Mouse (Mus musculus) layer of hippocampus, adult 11-12 months (tissue): ENCODE measurements around the gene Rnf20.

ENCODE experiments used
- DNase-seq: peaks from one replicate; pipeline ENCODE4 v3.0.0; 2022; ENCODE audit warnings: low spot score

The Rnf20 gene

DNA sequence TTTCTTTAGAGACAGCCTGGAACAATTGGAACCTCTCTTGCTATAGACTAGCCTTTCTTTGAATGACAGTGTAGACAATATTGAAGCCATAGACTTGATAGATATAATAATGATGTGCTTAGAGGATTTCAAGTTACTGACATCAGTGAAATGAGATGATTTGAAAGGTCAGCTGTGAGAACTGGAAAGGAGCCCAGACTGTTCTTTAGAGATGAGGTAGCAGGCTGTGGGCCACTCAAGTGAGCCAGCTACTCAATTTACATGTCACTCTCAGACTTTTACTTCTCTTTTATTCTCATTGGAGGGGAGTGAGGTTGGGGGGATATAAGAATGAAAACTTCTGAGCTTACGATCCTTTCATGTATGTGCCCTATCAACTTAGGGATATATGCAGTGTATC is 27.6 kb downstream of the Rnf20 start:
- no peak for DNase-seq

- DNase-seq, result no peak
Measured at GRCm38 (mm10) chr4:49661664-49662063, 29.9 kb downstream of the Rnf20 start.

- no peak for DNase-seq
Measured at GRCm38 (mm10) chr4:49662231-49662630, 30.4 kb downstream of the Rnf20 start.

GRCm38 (mm10) chr4:49664850-49665249 is 33.0 kb downstream of the Rnf20 start:
- no peak for DNase-seq

GRCm38 (mm10) chr4:49676071-49676470 is 44.3 kb downstream of the Rnf20 start:
- no peak for DNase-seq

DNA sequence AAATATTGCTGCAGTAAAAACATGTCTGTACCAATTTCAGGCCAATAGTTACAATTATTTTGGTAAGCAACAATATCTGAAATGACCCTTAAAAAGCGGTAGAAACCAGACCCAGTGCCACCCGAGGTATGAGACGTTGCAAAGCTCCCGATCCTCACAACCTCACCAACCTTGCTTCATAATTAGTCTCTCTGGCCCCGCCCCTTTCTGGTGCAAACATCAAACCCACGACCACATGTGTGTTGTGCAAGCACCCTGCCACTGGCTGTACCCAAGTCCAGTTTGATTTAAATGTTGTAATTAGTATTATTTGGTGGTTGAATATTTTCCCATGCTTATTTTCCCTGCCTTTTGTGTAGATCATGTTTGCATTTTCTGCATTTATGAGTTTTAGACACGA is 45.0 kb downstream of the Rnf20 start:
- no peak for DNase-seq

GRCm38 (mm10) chr4:49680171-49680875 is 48.5 kb downstream of the Rnf20 start:
- DNase-seq, result no peak

DNA sequence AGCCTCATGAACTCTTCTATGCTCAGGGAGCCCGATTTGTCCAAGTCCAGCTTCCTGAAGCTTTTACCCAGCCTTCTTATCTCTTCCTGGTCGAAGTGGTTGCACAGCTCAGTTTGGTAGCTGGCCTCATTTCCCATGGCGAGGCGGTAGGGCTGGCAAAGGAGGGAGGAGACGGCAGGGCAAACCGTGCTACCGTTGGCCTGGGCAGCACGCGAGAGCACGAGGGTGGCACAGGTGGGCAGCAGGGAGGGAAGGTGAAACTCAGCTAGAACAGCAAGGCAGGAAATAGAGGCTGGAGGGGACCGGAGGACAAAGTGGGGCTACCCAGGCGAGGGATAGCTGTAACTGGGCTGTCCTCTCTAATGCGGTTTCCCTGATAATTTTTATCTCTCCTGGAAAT is 50.0 kb downstream of the Rnf20 start, which contains the start of gene Ppp3r2:
Gene Ppp3r2, minus strand, starts transcription at position 213 of the 400 bp plus-strand sequence.
- DNase-seq, result no peak

GRCm38 (mm10) chr4:49688594-49689288 is 56.9 kb downstream of the Rnf20 start:
- peak; percentile 42 for DNase-seq

GRCm38 (mm10) chr4:49691405-49692194 is 59.8 kb downstream of the Rnf20 start:
- no peak for DNase-seq
